Mouse (Mus musculus) heart, embryonic 13.5 days (tissue): ENCODE measurements at regions not wholly inside any gene's neighbourhood (a gene's known extent, or its start where the extent isn't known, plus 50 kb on each side); places are given as distances from the start of the nearest gene placed in this dataset.
"Not testable (repeated sequence)": the region's sequence is repeated elsewhere in the genome, so short reads cannot be mapped to it uniquely, and the experiment has no call there.

ENCODE experiments used
- ATAC-seq: fragments of 200-750 bp; cut with Nextera tagmentation; 2 replicates; pipeline ENCODE4 v1.8.0; 2017; ENCODE audit warnings: moderate TSS enrichment; ENCODE audit not compliant: insufficient number of reproducible peaks, low FRiP score, low TSS enrichment; ENCODE audit errors: extremely low read depth
- H3K27ac ChIP-seq: fragments of 300-500 bp; sonication (generic); replicated peaks from 2 replicates; pipeline ENCODE4 v1.5.1; 2015; ENCODE audit warnings: moderate library complexity, mild to moderate bottlenecking, inconsistent platforms
- H3K27me3 ChIP-seq: fragments of 300-500 bp; sonication (generic); replicated peaks from 2 replicates; pipeline ENCODE4 v1.6.1; 2015; ENCODE audit warnings: mild to moderate bottlenecking, inconsistent platforms
- H3K36me3 ChIP-seq: fragments of 300-500 bp; sonication (generic); 2 replicates; pipeline ENCODE4 v1.6.1; 2015; ENCODE audit warnings: mild to moderate bottlenecking, inconsistent platforms
- H3K4me1 ChIP-seq: fragments of 300-500 bp; sonication (generic); 2 replicates; pipeline ENCODE4 v1.6.1; 2015; ENCODE audit warnings: inconsistent platforms
- H3K4me2 ChIP-seq: fragments of 300-500 bp; sonication (generic); 2 replicates; pipeline ENCODE4 v1.6.1; 2015; ENCODE audit warnings: inconsistent platforms, mild to moderate bottlenecking, moderate library complexity
- H3K4me3 ChIP-seq: fragments of 300-500 bp; sonication (generic); 2 replicates; pipeline ENCODE4 v1.5.1; 2015; ENCODE audit warnings: moderate library complexity, mild to moderate bottlenecking, inconsistent platforms
- H3K9ac ChIP-seq: fragments of 300-500 bp; sonication (generic); 2 replicates; pipeline ENCODE4 v1.6.1; 2015; ENCODE audit warnings: inconsistent platforms, mild to moderate bottlenecking, moderate library complexity
- H3K9me3 ChIP-seq: fragments of 300-500 bp; sonication (generic); 2 replicates; pipeline ENCODE4 v1.6.1; 2016; ENCODE audit warnings: inconsistent platforms
- WGBS: fragments of 180-500 bp; shearing (Covaris S2); methylation state at CpG from one replicate; pipeline ENCODE4 v1.1.7; 2015; ENCODE audit warnings: mixed read lengths; 5-methylcytosine and 5-hydroxymethylcytosine counted together

GRCm38 (mm10) chr6:89090096-89090495 is 188.0 kb downstream of the Tpra1 start:
- Histone ChIP-seq H3K9ac (no peak overlapping the region), H3K4me2 (no peak overlapping the region), H3K9me3 (peaks cover 7% of the 10 kb centered on the region), H3K27ac (no peak overlapping the region), H3K4me3 (no peak overlapping the region), H3K4me1 (peaks cover 3% of the 10 kb centered on the region; the same call in 1 of the 2 replicates), H3K36me3 (no peaks in the 10 kb centered on the region), H3K27me3 (no peaks in the 10 kb centered on the region)
- no peak for ATAC-seq
- 84% methylated on average over 5 of the region's 5 CpGs for WGBS

GRCm38 (mm10) chr6:89095911-89096310 is 193.9 kb downstream of the Tpra1 start:
- H3K4me3 ChIP-seq = no peak overlapping the region
- no peaks in the 10 kb centered on the region for H3K27me3 ChIP-seq
- H3K36me3 ChIP-seq = no peaks in the 10 kb centered on the region
- H3K9ac ChIP-seq = no peak overlapping the region
- no peak for ATAC-seq
- WGBS = 89% methylated on average over 14 of the region's 14 CpGs
- peaks cover 2% of the 10 kb centered on the region; the same call in 1 of the 2 replicates for H3K9me3 ChIP-seq
- H3K27ac ChIP-seq = no peak overlapping the region
- 0 out of 2 replicates have a peak, but pooled peaks cover 5% of the 10 kb centered on the region for H3K4me1 ChIP-seq
- no peak overlapping the region for H3K4me2 ChIP-seq

GRCm38 (mm10) chr6:89097531-89097930 is 195.5 kb downstream of the Tpra1 start:
- Histone ChIP-seq H3K27ac (no peak overlapping the region), H3K4me3 (no peak overlapping the region), H3K36me3 (no peaks in the 10 kb centered on the region), H3K9ac (no peak overlapping the region), H3K4me2 (no peak overlapping the region), H3K9me3 (peaks cover 3% of the 10 kb centered on the region; the same call in 1 of the 2 replicates), H3K4me1 (0 out of 2 replicates have a peak, but pooled peaks cover 5% of the 10 kb centered on the region), H3K27me3 (no peaks in the 10 kb centered on the region)
- WGBS = 59% methylated on average over 8 of the region's 8 CpGs
- ATAC-seq = no peak; the same call in 1 of the 2 replicates

GRCm38 (mm10) chr6:89119241-89119640 is 217.2 kb downstream of the Tpra1 start:
- 64% methylated on average over 1 of the region's 1 CpGs for WGBS
- H3K9ac ChIP-seq = no peak overlapping the region
- H3K9me3 ChIP-seq = no peaks in the 10 kb centered on the region
- H3K27ac ChIP-seq = no peak overlapping the region
- no peaks in the 10 kb centered on the region for H3K27me3 ChIP-seq
- H3K36me3 ChIP-seq = no peaks in the 10 kb centered on the region
- no peak for ATAC-seq
- H3K4me1 ChIP-seq = no peaks in the 10 kb centered on the region
- H3K4me2 ChIP-seq = no peak overlapping the region
- no peak overlapping the region for H3K4me3 ChIP-seq

GRCm38 (mm10) chr6:89121023-89121745 is 219.1 kb downstream of the Tpra1 start:
- no peaks in the 10 kb centered on the region for H3K4me1 ChIP-seq
- H3K36me3 ChIP-seq = no peaks in the 10 kb centered on the region
- H3K9ac ChIP-seq = no peak overlapping the region
- peaks cover 8% of the 10 kb centered on the region; the same call in 1 of the 2 replicates for H3K27me3 ChIP-seq
- WGBS = 54% methylated on average over 4 of the region's 4 CpGs
- no peak for ATAC-seq
- H3K27ac ChIP-seq = no peak overlapping the region
- no peak overlapping the region for H3K4me2 ChIP-seq
- H3K4me3 ChIP-seq = no peak overlapping the region
- H3K9me3 ChIP-seq = no peaks in the 10 kb centered on the region

GRCm38 (mm10) chr6:89121746-89122070 is 219.7 kb downstream of the Tpra1 start:
- ATAC-seq = no peak
- no peak overlapping the region for H3K9ac ChIP-seq
- H3K27me3 ChIP-seq = peaks cover 13% of the 10 kb centered on the region; the same call in 1 of the 2 replicates
- H3K4me3 ChIP-seq = no peak overlapping the region
- H3K36me3 ChIP-seq = no peaks in the 10 kb centered on the region
- H3K4me1 ChIP-seq = no peaks in the 10 kb centered on the region
- 80% methylated on average over 3 of the region's 3 CpGs for WGBS
- no peak overlapping the region for H3K27ac ChIP-seq
- no peaks in the 10 kb centered on the region for H3K9me3 ChIP-seq
- no peak overlapping the region for H3K4me2 ChIP-seq

GRCm38 (mm10) chr6:89125916-89126315 is 223.9 kb downstream of the Tpra1 start:
- Histone ChIP-seq H3K9ac (no peak overlapping the region), H3K27ac (no peak overlapping the region), H3K4me1 (no peaks in the 10 kb centered on the region), H3K36me3 (no peaks in the 10 kb centered on the region), H3K4me2 (no peak overlapping the region), H3K9me3 (no peaks in the 10 kb centered on the region), H3K27me3 (peaks cover 16% of the 10 kb centered on the region; the same call in 1 of the 2 replicates), H3K4me3 (no peak overlapping the region)
- 45% methylated on average over 9 of the region's 9 CpGs for WGBS
- ATAC-seq = no peak

GRCm38 (mm10) chr6:89128141-89128540 is 226.1 kb downstream of the Tpra1 start:
- not testable (repeated sequence) for H3K36me3 ChIP-seq, H3K4me1 ChIP-seq, H3K9me3 ChIP-seq, H3K27ac ChIP-seq, H3K9ac ChIP-seq, H3K4me2 ChIP-seq, H3K4me3 ChIP-seq, ATAC-seq
- 46% methylated on average over 5 of the region's 5 CpGs for WGBS
- peaks cover 16% of the 10 kb centered on the region; the same call in 1 of the 2 replicates for H3K27me3 ChIP-seq

GRCm38 (mm10) chr6:89140469-89140868 is 222.0 kb downstream of the Plxna1 start:
- Histone ChIP-seq H3K36me3 (no peaks in the 10 kb centered on the region), H3K9ac (no peak overlapping the region), H3K27me3 (no peaks in the 10 kb centered on the region), H3K4me3 (no peak overlapping the region), H3K9me3 (no peaks in the 10 kb centered on the region), H3K27ac (no peak overlapping the region), H3K4me1 (no peaks in the 10 kb centered on the region), H3K4me2 (no peak overlapping the region)
- no peak for ATAC-seq
- 75% methylated on average over 3 of the region's 3 CpGs for WGBS

GRCm38 (mm10) chr6:89153027-89153662 is 209.3 kb downstream of the Plxna1 start:
- H3K27ac ChIP-seq = no peak overlapping the region
- H3K4me3 ChIP-seq = no peak overlapping the region
- H3K4me2 ChIP-seq = no peak overlapping the region
- no peak overlapping the region for H3K9ac ChIP-seq
- no peaks in the 10 kb centered on the region for H3K36me3 ChIP-seq
- H3K9me3 ChIP-seq = 0 out of 2 replicates have a peak, but pooled peaks cover 4% of the 10 kb centered on the region
- no peak for ATAC-seq
- H3K27me3 ChIP-seq = no peaks in the 10 kb centered on the region
- WGBS = 63% methylated on average over 11 of the region's 11 CpGs
- no peaks in the 10 kb centered on the region for H3K4me1 ChIP-seq

- H3K9me3 ChIP-seq = 0 out of 2 replicates have a peak, but pooled peaks cover 4% of the 10 kb centered on the region
- H3K4me3 ChIP-seq = no peak overlapping the region
- no peak overlapping the region for H3K4me2 ChIP-seq
- no peaks in the 10 kb centered on the region for H3K36me3 ChIP-seq
- 70% methylated on average over 1 of the region's 1 CpGs for WGBS
- ATAC-seq = no peak
- no peak overlapping the region for H3K27ac ChIP-seq
- no peak overlapping the region for H3K9ac ChIP-seq
- 0 out of 2 replicates have a peak, but pooled peaks cover 4% of the 10 kb centered on the region for H3K4me1 ChIP-seq
- H3K27me3 ChIP-seq = peaks cover 7% of the 10 kb centered on the region; the same call in 1 of the 2 replicates
These were observed 204.9 kb downstream of the Plxna1 start for GRCm38 (mm10) chr6:89157501-89157900.
